Mouse (Mus musculus) CH12.LX (cell line): ENCODE results near the gene Aldh3a1.

Source experiments
- BHLHE40 ChIP-seq: IDR thresholded peaks from 2 replicates; pipeline ENCODE4 v1.6.1; 2011; ENCODE audit warnings: mild to moderate bottlenecking, low read depth, low read length, improper control_type of control experiment
- CHD1 ChIP-seq: IDR thresholded peaks from 2 replicates; pipeline ENCODE4 v1.6.1; 2012; ENCODE audit warnings: low read depth, low read length, improper control_type of control experiment, inconsistent platforms
- KAT2A ChIP-seq: IDR thresholded peaks from 2 replicates; pipeline ENCODE4 v1.6.1; 2012; ENCODE audit warnings: low read length, improper control_type of control experiment, inconsistent platforms; ENCODE audit not compliant: insufficient replicate concordance
- MXI1 ChIP-seq: IDR thresholded peaks from 2 replicates; pipeline ENCODE4 v1.6.1; 2011; ENCODE audit warnings: mild to moderate bottlenecking, low read depth, low read length, improper control_type of control experiment
- USF2 ChIP-seq: conservative IDR thresholded peaks from 2 replicates; pipeline ENCODE4 v1.6.1; 2011; ENCODE audit warnings: low read depth, low read length, improper control_type of control experiment

- TF ChIP-seq MXI1 (no peak), BHLHE40 (no peak), KAT2A (no peak), USF2 (no peak), CHD1 (no peak)
Observed at GRCm38 (mm10) chr11:61244406-61244805, 37.1 kb downstream of the Aldh3a1 start.
